Mouse (Mus musculus) kidney, postnatal 0 days (tissue): ENCODE data around the gene Olfr420. TPM values are rescaled to one million over a fixed set of nuclear protein-coding genes. Genes with fewer than 3 reads are reported as not detected.

Source experiments
- ATAC-seq: fragments of 200-750 bp; cut with Nextera tagmentation; replicated peaks from 2 replicates; pipeline ENCODE4 v1.8.0; 2017; ENCODE audit warnings: low read depth, moderate number of reproducible peaks, moderate TSS enrichment, moderate library complexity; ENCODE audit not compliant: low FRiP score
- DNase-seq: peaks from one replicate; pipeline ENCODE4 v3.0.0-alpha.2; 2016; ENCODE audit warnings: low spot score
- H3K27ac ChIP-seq: fragments of 300-500 bp; sonication (generic); 2 replicates; pipeline ENCODE4 v1.5.1; 2014; ENCODE audit warnings: mild to moderate bottlenecking
- H3K27me3 ChIP-seq: fragments of 300-500 bp; sonication (generic); 2 replicates; pipeline ENCODE4 v1.6.1; 2014; ENCODE audit warnings: low read length, mixed read lengths; ENCODE audit not compliant: insufficient read depth
- H3K36me3 ChIP-seq: fragments of 300-500 bp; sonication (generic); 2 replicates; pipeline ENCODE4 v1.6.1; 2014; ENCODE audit warnings: low read length, mixed read lengths; ENCODE audit not compliant: insufficient read depth
- H3K4me1 ChIP-seq: fragments of 300-500 bp; sonication (generic); replicated peaks from 2 replicates; pipeline ENCODE4 v1.6.1; 2014; ENCODE audit warnings: antibody characterized with exemption, low read length, mixed read lengths; ENCODE audit not compliant: insufficient read depth
- H3K4me2 ChIP-seq: fragments of 300-500 bp; sonication (generic); 2 replicates; pipeline ENCODE4 v1.6.1; 2014; ENCODE audit warnings: mild to moderate bottlenecking, low read length, moderate library complexity, mixed read lengths
- H3K4me3 ChIP-seq: fragments of 300-500 bp; sonication (generic); replicated peaks from 2 replicates; pipeline ENCODE4 v1.5.1; 2014; ENCODE audit warnings: low read depth, low read length
- H3K9ac ChIP-seq: fragments of 300-500 bp; sonication (generic); 2 replicates; pipeline ENCODE4 v1.6.1; 2014; ENCODE audit warnings: low read depth, low read length
- H3K9me3 ChIP-seq: fragments of 300-500 bp; sonication (generic); replicated peaks from 2 replicates; pipeline ENCODE4 v1.6.1; 2016; ENCODE audit warnings: low read length, inconsistent platforms, mixed read lengths
- CTCF ChIP-seq: IDR thresholded peaks from 2 replicates; pipeline ENCODE4 v1.5.1; 2016; ENCODE audit warnings: antibody characterized with exemption, low read depth, mild to moderate bottlenecking, moderate library complexity
- WGBS: fragments of 180-500 bp; shearing (Covaris S2); extraction: QIAGEN DNeasy Blood & Tissue Kit; methylation state at CpG from one replicate; pipeline ENCODE4 v1.1.7; 2014; 5-methylcytosine and 5-hydroxymethylcytosine counted together
- polyA plus RNA-seq: library from polyadenylated mRNA; unstranded; fragments of >200 nt; fragmentation: Nextera tagmentation; extraction: Ambion mirVana; gene quantifications from 2 replicates; pipeline ENCODE4 v1.2.1, GENCODE M21; 2015

Olfr420 gene
- polyA plus RNA-seq: not detected in 2 replicates

DNA sequence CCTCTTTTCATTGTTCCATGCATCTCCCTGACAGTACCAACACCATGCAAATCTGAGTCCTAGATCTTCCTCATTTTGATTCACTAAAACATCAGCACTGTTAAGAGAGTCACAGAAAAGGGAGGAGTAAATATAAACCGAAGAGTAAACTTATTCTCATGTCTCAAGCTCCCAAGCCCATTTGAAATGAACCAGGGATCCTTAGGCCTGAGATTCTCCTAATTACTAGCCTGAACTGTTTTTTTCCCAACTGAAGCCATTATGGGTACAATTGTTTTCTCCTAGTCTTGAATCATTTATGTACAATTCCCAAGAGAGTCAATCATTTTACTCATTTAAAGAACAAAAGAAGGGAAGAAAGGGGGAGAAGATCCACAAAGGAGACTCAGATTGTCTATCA is at the start of gene Olfr420:
Gene Olfr420, plus strand, starts transcription at position 301 of the 400 bp plus-strand sequence.
- no peaks in the 10 kb centered on the region for H3K4me1 ChIP-seq
- H3K4me2 ChIP-seq: no peak within 1 kb of the TSS
- TF ChIP-seq CTCF: no peak
- DNase-seq (no peak), ATAC-seq (no peak)
- H3K27ac ChIP-seq: no peak within 1 kb of the TSS
- no peaks in the 10 kb centered on the region for H3K27me3 ChIP-seq
- no peak within 1 kb of the TSS for H3K4me3 ChIP-seq
- H3K9ac ChIP-seq: no peak within 1 kb of the TSS
- no peaks in the 10 kb centered on the region for H3K36me3 ChIP-seq
- no peaks in the 10 kb centered on the region for H3K9me3 ChIP-seq
- 79% methylated on average over 1 of the region's 1 CpGs for WGBS

DNA sequence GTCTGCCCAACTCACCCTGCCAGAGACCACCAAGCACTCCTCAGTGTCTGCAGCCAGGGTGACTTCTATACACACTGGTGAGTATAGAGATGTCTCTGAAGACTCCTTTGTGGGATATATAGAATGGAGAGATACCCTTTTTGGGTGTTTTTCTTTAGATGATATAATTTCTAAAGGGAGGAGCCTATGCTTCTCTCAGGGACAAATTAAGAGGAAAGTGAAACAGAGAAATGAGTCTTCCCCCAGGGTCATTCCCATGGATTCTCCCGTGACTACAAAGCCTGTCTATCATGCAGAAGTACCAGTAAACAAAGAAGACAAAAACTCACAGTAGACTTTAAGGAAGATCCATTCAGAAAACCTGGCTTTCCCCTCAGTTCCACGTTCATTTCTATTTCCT is 34.4 kb upstream of the Olfr420 start, which contains the start of gene Olfr231:
Gene Olfr231, minus strand, starts transcription at position 101 of the 400 bp plus-strand sequence.
- Histone ChIP-seq H3K36me3 (no peaks in the 10 kb centered on the region), H3K27me3 (no peaks in the 10 kb centered on the region), H3K9me3 (no peaks in the 10 kb centered on the region), H3K4me3 (no peak within 1 kb of the TSS), H3K4me2 (no peak within 1 kb of the TSS), H3K27ac (no peak within 1 kb of the TSS), H3K4me1 (no peaks in the 10 kb centered on the region), H3K9ac (no peak within 1 kb of the TSS)
- ATAC-seq (no peak), DNase-seq (no peak)
- 65% methylated on average over 2 of the region's 2 CpGs for WGBS
- no peak for TF ChIP-seq CTCF

DNA sequence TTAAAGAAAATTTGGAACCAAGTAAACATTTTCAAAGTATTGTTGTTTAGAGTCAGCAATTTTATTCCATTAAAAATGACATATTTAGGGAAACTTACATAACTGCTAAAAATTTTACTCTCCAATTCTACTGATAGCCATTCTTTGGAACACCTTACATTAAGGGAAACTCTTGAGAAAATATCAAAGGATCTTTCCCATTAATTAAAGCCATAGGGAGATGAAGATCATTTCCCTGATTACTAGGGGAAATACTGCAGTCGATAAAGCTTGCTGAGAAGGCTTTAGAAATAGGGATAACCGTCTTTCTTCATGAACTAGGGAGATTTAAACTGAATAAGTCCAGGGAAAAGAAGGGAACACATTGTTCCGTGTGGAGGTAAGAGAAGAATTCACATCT is 24.2 kb upstream of the Olfr420 start, which contains the start of gene Olfr424:
Gene Olfr424, plus strand, starts transcription at position 301 of the 400 bp plus-strand sequence.
- H3K36me3 ChIP-seq: no peaks in the 10 kb centered on the region
- H3K27me3 ChIP-seq: no peaks in the 10 kb centered on the region
- TF ChIP-seq CTCF: no peak
- 79% methylated on average over 3 of the region's 3 CpGs for WGBS
- no peak for DNase-seq
- H3K4me2 ChIP-seq: no peak within 1 kb of the TSS
- H3K9me3 ChIP-seq: no peaks in the 10 kb centered on the region
- H3K4me3 ChIP-seq: no peak within 1 kb of the TSS
- H3K4me1 ChIP-seq: no peaks in the 10 kb centered on the region
- no peak within 1 kb of the TSS for H3K9ac ChIP-seq
- ATAC-seq: no peak
- no peak within 1 kb of the TSS for H3K27ac ChIP-seq

DNA sequence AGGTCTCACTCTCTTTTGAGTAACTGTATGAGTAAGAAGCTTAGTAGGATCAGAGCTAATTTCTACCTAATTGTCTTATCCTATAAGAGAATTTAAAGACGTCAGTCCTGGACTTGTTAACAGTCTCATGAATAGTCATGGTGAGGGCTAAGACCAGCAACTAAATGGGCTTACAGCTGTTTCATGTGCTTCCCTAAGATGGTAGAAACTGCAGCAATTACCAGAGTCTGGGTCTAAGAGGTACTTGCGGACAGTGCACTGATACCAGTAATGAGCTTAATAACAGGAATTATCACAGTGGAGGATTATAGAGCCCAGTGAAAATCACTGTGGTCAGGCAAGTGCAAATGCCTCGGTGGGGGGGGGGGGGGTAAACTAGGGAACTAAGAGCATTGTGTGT is 23.4 kb upstream of the Olfr420 start:
- H3K4me3 ChIP-seq: no peak overlapping the region
- no peaks in the 10 kb centered on the region for H3K36me3 ChIP-seq
- H3K4me2 ChIP-seq: no peak overlapping the region
- no peaks in the 10 kb centered on the region for H3K9me3 ChIP-seq
- no peaks in the 10 kb centered on the region for H3K4me1 ChIP-seq
- H3K27ac ChIP-seq: no peak overlapping the region
- H3K9ac ChIP-seq: no peak overlapping the region
- H3K27me3 ChIP-seq: no peaks in the 10 kb centered on the region
- WGBS: 78% methylated on average over 3 of the region's 3 CpGs
- DNase-seq (no peak), ATAC-seq (no peak)
- no peak for TF ChIP-seq CTCF

DNA sequence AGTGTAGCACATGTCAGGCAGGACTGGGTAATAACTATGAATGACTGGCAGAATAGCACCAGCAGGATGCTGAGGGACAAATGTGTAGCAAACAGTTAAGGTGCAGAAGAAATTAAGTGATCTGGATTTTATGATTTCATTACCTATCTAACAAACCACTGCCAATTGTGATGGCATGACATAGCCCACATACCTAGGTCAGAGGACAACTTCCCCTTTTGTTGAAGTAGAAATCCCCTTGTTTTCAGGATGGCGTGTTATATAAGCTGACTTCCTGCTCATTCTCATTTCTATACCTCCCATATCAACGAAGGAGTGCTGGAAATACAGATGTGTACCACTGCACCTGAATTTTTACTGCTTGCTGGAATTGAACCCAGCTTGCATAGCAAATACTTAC is 14.0 kb upstream of the Olfr420 start:
- no peak for DNase-seq
- Histone ChIP-seq H3K4me1 (no peaks in the 10 kb centered on the region), H3K27me3 (no peaks in the 10 kb centered on the region), H3K4me3 (no peak overlapping the region), H3K4me2 (no peak overlapping the region), H3K9me3 (no peaks in the 10 kb centered on the region), H3K36me3 (no peaks in the 10 kb centered on the region), H3K27ac (no peak overlapping the region), H3K9ac (no peak overlapping the region)
- 69% methylated on average over 2 of the region's 2 CpGs for WGBS
- ATAC-seq: no peak
- TF ChIP-seq CTCF: no peak

DNA sequence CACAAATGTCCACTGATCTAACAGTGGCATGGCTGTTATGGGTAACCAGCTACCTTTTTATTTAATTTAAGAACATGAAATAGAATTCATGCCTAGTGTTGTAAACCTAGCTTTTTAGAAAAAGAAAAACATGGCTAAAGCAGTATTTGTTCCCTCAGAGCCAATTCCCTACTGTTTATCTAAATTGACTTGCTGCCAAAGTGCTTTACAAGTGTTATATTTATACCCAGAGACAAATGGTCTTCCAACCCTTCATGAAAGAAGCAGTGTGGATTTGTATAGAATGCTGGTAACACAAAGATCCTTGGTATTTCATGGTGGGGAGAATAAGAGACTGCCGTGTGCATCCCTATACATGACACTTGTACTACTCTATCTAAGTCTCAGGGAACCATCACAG is 8.7 kb upstream of the Olfr420 start:
- no peaks in the 10 kb centered on the region for H3K4me1 ChIP-seq
- ATAC-seq (no peak), DNase-seq (no peak)
- H3K9me3 ChIP-seq: no peaks in the 10 kb centered on the region
- H3K4me2 ChIP-seq: no peak overlapping the region
- 88% methylated on average over 1 of the region's 1 CpGs for WGBS
- H3K9ac ChIP-seq: no peak overlapping the region
- no peaks in the 10 kb centered on the region for H3K27me3 ChIP-seq
- H3K36me3 ChIP-seq: no peaks in the 10 kb centered on the region
- H3K27ac ChIP-seq: no peak overlapping the region
- no peak for TF ChIP-seq CTCF
- no peak overlapping the region for H3K4me3 ChIP-seq

DNA sequence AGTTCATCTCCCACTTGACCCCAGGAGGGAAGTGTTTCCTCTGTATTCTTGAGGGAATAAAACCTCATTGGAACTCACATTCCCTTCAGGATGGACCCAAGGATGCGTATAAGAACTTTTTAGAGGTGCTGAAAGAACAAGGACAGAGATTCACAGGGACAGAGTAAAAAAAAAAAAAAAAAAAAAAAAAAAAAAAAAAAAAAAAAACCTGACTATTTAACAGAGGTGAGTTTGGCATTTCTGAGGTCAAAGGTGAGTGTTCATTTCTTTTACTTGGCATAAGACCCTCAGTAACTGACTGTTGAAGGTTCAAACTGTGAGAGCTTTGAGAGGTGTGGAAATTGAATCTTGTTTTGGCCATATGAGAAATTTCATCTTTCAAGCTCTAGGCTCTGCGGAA is 6.1 kb upstream of the Olfr420 start:
- ATAC-seq (no peak), DNase-seq (no peak)
- Histone ChIP-seq H3K4me1 (no peaks in the 10 kb centered on the region), H3K4me2 (no peak overlapping the region), H3K36me3 (no peaks in the 10 kb centered on the region), H3K27me3 (no peaks in the 10 kb centered on the region), H3K9me3 (no peaks in the 10 kb centered on the region), H3K4me3 (no peak overlapping the region), H3K27ac (no peak overlapping the region), H3K9ac (no peak overlapping the region)
- no peak for TF ChIP-seq CTCF
- WGBS: 87% methylated on average over 2 of the region's 2 CpGs
